Mouse (Mus musculus): ENCODE measurements at regions not wholly inside any gene's neighbourhood (a gene's known extent, or its start where the extent isn't known, plus 50 kb on each side); places are given as distances from the start of the nearest gene placed in this dataset.

DNA sequence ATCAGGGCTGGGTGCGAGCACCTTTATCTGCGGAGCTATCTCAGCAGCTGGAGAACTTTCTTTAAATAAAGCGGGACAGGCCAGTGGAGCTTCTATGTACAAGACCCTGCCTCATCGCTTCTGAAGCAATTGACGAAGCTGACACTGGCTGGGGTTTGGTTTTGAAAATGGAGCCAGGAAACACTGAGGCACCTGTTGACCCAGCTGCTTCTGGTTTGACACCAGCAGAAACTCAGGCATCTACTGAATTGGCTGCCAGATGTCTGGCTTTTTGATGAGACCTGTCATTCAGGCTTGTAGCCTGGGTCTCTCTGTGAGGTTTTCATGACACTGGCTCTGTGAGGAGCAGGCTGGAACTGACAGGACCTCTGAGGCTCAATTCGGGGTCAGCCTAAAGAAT, 124.9 kb upstream of the Rbms3 start:
- Histone ChIP-seq H3K27me3 (replicated peaks; ENCODE audit: insufficient read depth, low read length) (no peaks in the 10 kb centered on the region), H3K27ac (ENCODE audit: low read length) (no peak overlapping the region), H3K4me3 (ENCODE audit: low read depth, low read length) (no peak overlapping the region), H3K4me1 (ENCODE audit: insufficient read depth, low read depth, low read length) (no peaks in the 10 kb centered on the region), H3K4me2 (replicated peaks; ENCODE audit: low read depth, low read length) (no peak overlapping the region), H3K36me3 (ENCODE audit: insufficient read depth, low read length) (no peaks in the 10 kb centered on the region), H3K9ac (replicated peaks; ENCODE audit: low read depth) (no peak overlapping the region), H3K9me3 (ENCODE audit: low read length) (no peaks in the 10 kb centered on the region)
- DNase-seq (ENCODE audit: low spot score) (no peak), ATAC-seq (no peak)
- WGBS, result 86% methylated on average over 6 of the region's 6 CpGs
- no peak for TF ChIP-seq CTCF (IDR thresholded peaks at IDR 0.05)
- no peak for TF ChIP-seq EP300 (IDR thresholded peaks at IDR 0.05)

DNA sequence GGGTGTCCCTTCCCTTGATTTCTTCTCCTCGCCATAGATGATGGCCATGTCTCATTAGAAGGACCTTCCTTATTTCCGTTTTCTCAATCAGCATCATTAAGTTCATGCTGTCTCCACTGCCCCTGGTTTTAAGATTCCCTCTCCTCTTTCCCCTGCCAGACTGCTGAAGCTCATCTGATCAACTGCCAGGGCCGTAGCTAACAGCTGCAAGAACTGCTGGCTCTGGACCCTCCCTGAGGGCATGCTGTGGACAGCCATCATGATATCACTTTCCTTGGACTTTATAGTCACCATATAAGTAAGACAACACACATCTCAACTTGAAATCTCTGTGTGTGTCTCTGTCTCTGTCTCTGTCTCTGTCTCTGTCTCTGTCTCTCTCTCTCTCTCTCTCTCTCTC, 123.8 kb upstream of the Rbms3 start:
- TF ChIP-seq CTCF (IDR thresholded peaks at IDR 0.05) (no peak), EP300 (IDR thresholded peaks at IDR 0.05) (no peak)
- Histone ChIP-seq H3K4me2 (replicated peaks; ENCODE audit: low read depth, low read length) (no peak overlapping the region), H3K36me3 (ENCODE audit: insufficient read depth, low read length) (no peaks in the 10 kb centered on the region), H3K9me3 (ENCODE audit: low read length) (no peaks in the 10 kb centered on the region), H3K27me3 (replicated peaks; ENCODE audit: insufficient read depth, low read length) (no peaks in the 10 kb centered on the region), H3K9ac (replicated peaks; ENCODE audit: low read depth) (no peak overlapping the region), H3K4me3 (ENCODE audit: low read depth, low read length) (no peak overlapping the region), H3K4me1 (ENCODE audit: insufficient read depth, low read depth, low read length) (no peaks in the 10 kb centered on the region), H3K27ac (ENCODE audit: low read length) (no peak overlapping the region)
- DNase-seq (ENCODE audit: low spot score) (no peak), ATAC-seq (no peak)
- WGBS, result 67% methylated on average over 3 of the region's 3 CpGs

DNA sequence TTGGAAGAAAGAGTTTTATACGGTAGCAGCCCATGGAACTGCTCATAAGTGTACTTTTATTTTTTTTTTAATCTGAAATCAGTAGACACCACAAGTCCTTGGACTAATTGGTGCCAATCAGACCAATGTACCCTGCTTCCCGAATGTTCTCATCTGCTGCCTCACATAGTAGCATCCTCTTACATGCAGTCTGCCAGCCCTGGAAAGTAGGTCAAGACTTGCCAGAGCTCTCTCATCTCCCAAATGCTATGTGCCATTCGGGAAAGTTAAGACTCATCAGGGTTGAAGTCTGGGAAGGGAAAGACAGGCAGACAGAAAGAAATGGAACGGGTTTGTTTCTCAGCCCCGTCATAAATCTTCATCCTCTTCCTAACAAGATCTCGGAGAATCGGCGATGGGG, 115.2 kb upstream of the Rbms3 start:
- no peak overlapping the region for H3K27ac ChIP-seq (ENCODE audit: low read length)
- no peaks in the 10 kb centered on the region for H3K36me3 ChIP-seq (ENCODE audit: insufficient read depth, low read length)
- H3K4me2 ChIP-seq (replicated peaks; ENCODE audit: low read depth, low read length), result no peak overlapping the region
- H3K4me1 ChIP-seq (ENCODE audit: insufficient read depth, low read depth, low read length), result no peaks in the 10 kb centered on the region
- DNase-seq (ENCODE audit: low spot score) (no peak), ATAC-seq (no peak)
- no peak overlapping the region for H3K4me3 ChIP-seq (ENCODE audit: low read depth, low read length)
- no peaks in the 10 kb centered on the region for H3K9me3 ChIP-seq (ENCODE audit: low read length)
- H3K9ac ChIP-seq (replicated peaks; ENCODE audit: low read depth), result no peak overlapping the region
- WGBS, result 91% methylated on average over 8 of the region's 8 CpGs
- no peaks in the 10 kb centered on the region for H3K27me3 ChIP-seq (replicated peaks; ENCODE audit: insufficient read depth, low read length)
- TF ChIP-seq EP300 (IDR thresholded peaks at IDR 0.05) (no peak), CTCF (IDR thresholded peaks at IDR 0.05) (no peak)

DNA sequence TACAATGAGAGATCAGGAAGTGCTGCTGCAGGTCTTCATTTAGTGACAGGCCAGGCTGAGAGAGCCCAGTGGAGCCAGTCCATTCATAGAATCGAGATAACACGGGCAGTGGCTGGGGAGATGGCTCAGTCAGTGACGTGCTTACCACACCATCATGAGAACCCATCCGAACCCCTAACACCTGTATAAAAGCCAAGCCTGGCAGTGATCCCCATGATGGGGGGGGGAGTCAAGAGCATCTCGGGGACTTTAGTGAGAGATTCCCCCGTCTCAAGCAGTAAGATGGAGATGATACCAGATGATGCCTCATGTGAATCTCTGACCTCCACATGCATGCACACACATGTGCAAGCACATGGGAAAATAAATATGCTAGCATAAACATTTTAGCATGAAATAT, 99.7 kb upstream of the Rbms3 start:
- Histone ChIP-seq H3K36me3 (ENCODE audit: insufficient read depth, low read length) (no peaks in the 10 kb centered on the region), H3K27ac (ENCODE audit: low read length) (no peak overlapping the region), H3K4me1 (ENCODE audit: insufficient read depth, low read depth, low read length) (no peaks in the 10 kb centered on the region), H3K9me3 (ENCODE audit: low read length) (no peaks in the 10 kb centered on the region), H3K27me3 (replicated peaks; ENCODE audit: insufficient read depth, low read length) (no peaks in the 10 kb centered on the region), H3K4me2 (replicated peaks; ENCODE audit: low read depth, low read length) (no peak overlapping the region), H3K4me3 (ENCODE audit: low read depth, low read length) (no peak overlapping the region), H3K9ac (replicated peaks; ENCODE audit: low read depth) (no peak overlapping the region)
- DNase-seq (ENCODE audit: low spot score) (no peak), ATAC-seq (no peak)
- TF ChIP-seq CTCF (IDR thresholded peaks at IDR 0.05) (no peak), EP300 (IDR thresholded peaks at IDR 0.05) (no peak)
- WGBS, result 87% methylated on average over 6 of the region's 6 CpGs

DNA sequence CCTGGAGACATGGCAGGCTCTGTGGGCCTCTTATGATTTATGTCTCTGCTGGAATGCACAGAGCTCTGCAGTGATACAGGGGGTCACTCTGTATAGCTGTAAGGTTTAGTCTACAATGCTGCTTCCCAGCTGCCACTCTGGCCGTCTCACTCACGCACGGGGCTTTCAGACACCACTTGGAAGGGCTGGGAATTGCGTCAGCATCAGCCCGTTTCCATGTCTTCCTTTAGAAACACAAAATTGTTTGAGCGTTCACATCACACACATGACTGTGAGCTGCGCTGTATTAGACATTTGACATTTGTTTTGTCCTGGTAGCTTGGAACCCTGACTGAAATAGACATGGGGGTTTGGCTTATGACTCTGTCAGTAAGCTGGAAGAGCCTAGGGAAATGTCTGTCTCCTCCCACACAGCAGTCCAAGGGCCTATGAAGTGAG, 90.5 kb upstream of the Rbms3 start:
- DNase-seq (ENCODE audit: low spot score), result peak; percentile 76
- ATAC-seq, result peak; percentile 88

DNA sequence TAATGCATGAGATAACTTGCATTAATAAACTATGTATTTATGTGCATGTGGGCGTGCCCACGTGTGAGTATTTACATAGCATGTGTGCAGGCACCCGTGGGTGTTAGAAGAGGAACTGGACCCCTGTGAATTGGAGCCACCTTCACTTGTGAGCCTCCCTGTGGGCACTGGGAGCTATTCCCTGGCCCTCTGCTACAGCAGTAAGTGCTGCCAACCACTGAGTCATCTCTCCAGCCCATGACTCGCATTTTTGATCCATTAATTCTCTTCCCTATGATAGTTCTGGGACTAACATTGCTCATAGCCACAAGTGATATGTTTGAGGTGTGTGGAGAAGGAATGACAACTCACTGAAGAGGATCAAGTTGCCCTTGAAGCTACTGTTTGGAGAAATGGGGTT, 87.6 kb upstream of the Rbms3 start:
- Histone ChIP-seq H3K9me3 (ENCODE audit: low read length) (no peaks in the 10 kb centered on the region; the same call in 1 of the 2 replicates), H3K4me1 (ENCODE audit: insufficient read depth, low read depth, low read length) (no peaks in the 10 kb centered on the region), H3K4me2 (replicated peaks; ENCODE audit: low read depth, low read length) (no peak overlapping the region), H3K27me3 (replicated peaks; ENCODE audit: insufficient read depth, low read length) (no peaks in the 10 kb centered on the region), H3K36me3 (ENCODE audit: insufficient read depth, low read length) (no peaks in the 10 kb centered on the region), H3K9ac (replicated peaks; ENCODE audit: low read depth) (no peak overlapping the region), H3K27ac (ENCODE audit: low read length) (no peak overlapping the region), H3K4me3 (ENCODE audit: low read depth, low read length) (no peak overlapping the region)
- DNase-seq (ENCODE audit: low spot score) (no peak), ATAC-seq (no peak)
- 73% methylated on average over 4 of the region's 4 CpGs for WGBS
- no peak for TF ChIP-seq CTCF (IDR thresholded peaks at IDR 0.05)

More for the DNA sequence above, 90.5 kb upstream of the Rbms3 start:
- H3K9me3 ChIP-seq (ENCODE audit: low read length), result no peaks in the 10 kb centered on the region; the same call in 1 of the 2 replicates
- TF ChIP-seq EP300 (IDR thresholded peaks at IDR 0.05), result no peak; the same call in 1 of the 2 replicates
- TF ChIP-seq CTCF (IDR thresholded peaks at IDR 0.05), result no peak
- 59% methylated on average over 7 of the region's 7 CpGs for WGBS
- no peaks in the 10 kb centered on the region for H3K27me3 ChIP-seq (replicated peaks; ENCODE audit: insufficient read depth, low read length)
- H3K27ac ChIP-seq (ENCODE audit: low read length), result no peak overlapping the region
- no peaks in the 10 kb centered on the region for H3K4me1 ChIP-seq (ENCODE audit: insufficient read depth, low read depth, low read length)
- no peak overlapping the region for H3K4me3 ChIP-seq (ENCODE audit: low read depth, low read length)
- no peaks in the 10 kb centered on the region for H3K36me3 ChIP-seq (ENCODE audit: insufficient read depth, low read length)
- no peak overlapping the region for H3K9ac ChIP-seq (replicated peaks; ENCODE audit: low read depth)
- no peak overlapping the region for H3K4me2 ChIP-seq (replicated peaks; ENCODE audit: low read depth, low read length)

DNA sequence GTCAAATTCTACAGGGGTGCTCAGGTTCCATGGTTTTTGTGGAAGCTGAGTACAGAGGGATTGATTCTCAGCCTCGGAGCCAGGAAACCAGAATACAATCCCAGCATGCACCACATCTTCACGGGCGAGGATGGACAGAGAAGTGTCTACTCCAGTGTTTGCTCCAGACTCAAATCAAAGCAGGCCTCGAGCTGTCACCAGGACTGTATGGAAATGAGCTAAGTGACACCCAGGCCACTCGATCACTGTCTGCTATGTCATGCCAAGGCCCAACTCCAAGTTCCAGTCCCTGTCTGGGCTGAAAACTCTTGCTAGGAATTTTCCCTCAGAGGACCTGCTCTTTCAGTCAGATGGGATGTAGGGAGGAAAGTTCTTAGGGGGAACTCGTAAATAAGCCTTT, 86.8 kb upstream of the Rbms3 start:
- TF ChIP-seq CTCF (IDR thresholded peaks at IDR 0.05), result no peak
- no peak for TF ChIP-seq EP300 (IDR thresholded peaks at IDR 0.05)
- Histone ChIP-seq H3K36me3 (ENCODE audit: insufficient read depth, low read length) (no peaks in the 10 kb centered on the region), H3K4me1 (ENCODE audit: insufficient read depth, low read depth, low read length) (no peaks in the 10 kb centered on the region), H3K9ac (replicated peaks; ENCODE audit: low read depth) (no peak overlapping the region), H3K4me3 (ENCODE audit: low read depth, low read length) (no peak overlapping the region), H3K4me2 (replicated peaks; ENCODE audit: low read depth, low read length) (no peak overlapping the region), H3K9me3 (ENCODE audit: low read length) (no peaks in the 10 kb centered on the region), H3K27me3 (replicated peaks; ENCODE audit: insufficient read depth, low read length) (no peaks in the 10 kb centered on the region), H3K27ac (ENCODE audit: low read length) (no peak overlapping the region)
- ATAC-seq, result no peak
- no peak for DNase-seq (ENCODE audit: low spot score)
- 68% methylated on average over 6 of the region's 6 CpGs for WGBS

Data from lung, postnatal 0 days (tissue).